Mouse (Mus musculus): Measurements from ENCODE around the gene Inava. TPM values are rescaled to one million over a fixed set of nuclear protein-coding genes. Genes with fewer than 3 reads are reported as not detected.
A peak's percentile ranks its signal among the peaks of the same experiment; 100 is the strongest.

The Inava gene
- polyA plus RNA-seq, 1 experiment from 2014 or later = 21.1 TPM

- ATAC-seq (ENCODE audit: low FRiP score, low read depth) = no peak
- Histone ChIP-seq H3K4me1 (peaks cover 5% of the 10 kb centered on the region; the same call in 1 of the 2 replicates), H3K4me2 (replicated peaks) (no peak overlapping the region), H3K27me3 (peaks cover 36% of the 10 kb centered on the region), H3K9me3 (no peaks in the 10 kb centered on the region), H3K27ac (no peak overlapping the region), H3K9ac (no peak overlapping the region), H3K36me3 (no peaks in the 10 kb centered on the region), H3K4me3 (no peak overlapping the region)
- WGBS = 10% methylated on average over 2 of the region's 2 CpGs
These were observed 19.4 kb upstream of the Inava start for GRCm38 (mm10) chr1:136253472-136253871.

DNA sequence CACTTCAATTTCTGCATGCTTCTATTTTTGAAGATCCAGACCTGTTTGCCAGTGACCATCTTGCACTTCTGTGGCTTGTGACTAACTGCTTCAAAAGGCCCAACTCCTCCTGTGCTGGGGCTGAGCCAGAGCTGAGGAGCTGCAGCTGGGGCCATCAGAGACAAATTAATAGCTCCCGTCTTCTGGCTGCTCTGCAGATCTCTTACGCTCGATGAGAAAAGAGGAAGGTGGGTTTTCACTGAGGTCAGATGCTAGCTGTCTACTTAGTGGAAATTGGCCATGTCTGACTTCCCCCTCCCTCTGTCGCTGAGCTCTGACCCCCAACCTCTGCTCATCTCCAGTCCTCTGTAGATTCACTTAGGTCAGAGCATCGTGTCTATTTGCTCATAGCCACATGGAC is 15.6 kb upstream of the Inava start:
- Histone ChIP-seq H3K9ac (no peak overlapping the region), H3K27me3 (no peaks in the 10 kb centered on the region), H3K4me1 (no peaks in the 10 kb centered on the region), H3K4me2 (replicated peaks) (no peak overlapping the region), H3K9me3 (no peaks in the 10 kb centered on the region), H3K36me3 (no peaks in the 10 kb centered on the region), H3K4me3 (no peak overlapping the region), H3K27ac (no peak overlapping the region)
- WGBS = 38% methylated on average over 5 of the region's 5 CpGs
- ATAC-seq (ENCODE audit: low FRiP score, low read depth) = no peak

- H3K27ac ChIP-seq = no peak overlapping the region
- H3K4me1 ChIP-seq = no peaks in the 10 kb centered on the region
- no peak overlapping the region for H3K4me3 ChIP-seq
- H3K4me2 ChIP-seq (replicated peaks) = no peak overlapping the region
- H3K9me3 ChIP-seq = no peaks in the 10 kb centered on the region
- no peaks in the 10 kb centered on the region for H3K36me3 ChIP-seq
- WGBS = 86% methylated on average over 5 of the region's 5 CpGs
- no peaks in the 10 kb centered on the region for H3K27me3 ChIP-seq
- no peak for ATAC-seq (ENCODE audit: low FRiP score, low read depth)
- no peak overlapping the region for H3K9ac ChIP-seq
These were observed 13.3 kb upstream of the Inava start for GRCm38 (mm10) chr1:136247393-136247792.

DNA sequence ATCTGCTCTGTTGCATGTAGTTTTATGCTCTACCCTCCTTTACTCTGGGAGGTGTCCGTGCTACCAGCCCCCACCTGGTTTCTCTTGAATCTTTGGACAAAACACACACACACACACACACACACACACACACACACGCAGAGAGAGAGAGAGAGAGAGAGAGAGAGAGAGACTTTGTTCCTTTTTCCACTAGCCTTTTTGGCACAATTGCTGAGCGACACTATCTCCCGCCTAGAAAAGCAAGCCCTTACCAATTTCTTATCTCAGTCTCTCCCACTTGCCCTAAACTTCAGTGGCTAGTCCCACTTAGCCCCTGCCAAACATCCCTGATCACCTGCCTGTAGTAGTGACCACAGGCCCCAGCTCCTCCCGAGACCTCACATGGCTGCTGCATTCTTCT is 10.4 kb upstream of the Inava start:
- no peak for ATAC-seq (ENCODE audit: low FRiP score, low read depth)
- Histone ChIP-seq H3K4me1 (no peaks in the 10 kb centered on the region), H3K27ac (no peak overlapping the region), H3K4me2 (replicated peaks) (no peak overlapping the region), H3K4me3 (no peak overlapping the region), H3K9ac (no peak overlapping the region), H3K36me3 (no peaks in the 10 kb centered on the region), H3K9me3 (no peaks in the 10 kb centered on the region), H3K27me3 (no peaks in the 10 kb centered on the region)
- WGBS = 82% methylated on average over 5 of the region's 5 CpGs

- 85% methylated on average over 7 of the region's 7 CpGs for WGBS
- Histone ChIP-seq H3K27me3 (no peaks in the 10 kb centered on the region), H3K4me2 (replicated peaks) (no peak overlapping the region), H3K36me3 (no peaks in the 10 kb centered on the region), H3K4me3 (no peak overlapping the region), H3K9me3 (no peaks in the 10 kb centered on the region), H3K27ac (no peak overlapping the region), H3K9ac (no peak overlapping the region), H3K4me1 (no peaks in the 10 kb centered on the region)
- no peak for ATAC-seq (ENCODE audit: low FRiP score, low read depth)
These were observed 7.7 kb upstream of the Inava start for GRCm38 (mm10) chr1:136241801-136242200.

DNA sequence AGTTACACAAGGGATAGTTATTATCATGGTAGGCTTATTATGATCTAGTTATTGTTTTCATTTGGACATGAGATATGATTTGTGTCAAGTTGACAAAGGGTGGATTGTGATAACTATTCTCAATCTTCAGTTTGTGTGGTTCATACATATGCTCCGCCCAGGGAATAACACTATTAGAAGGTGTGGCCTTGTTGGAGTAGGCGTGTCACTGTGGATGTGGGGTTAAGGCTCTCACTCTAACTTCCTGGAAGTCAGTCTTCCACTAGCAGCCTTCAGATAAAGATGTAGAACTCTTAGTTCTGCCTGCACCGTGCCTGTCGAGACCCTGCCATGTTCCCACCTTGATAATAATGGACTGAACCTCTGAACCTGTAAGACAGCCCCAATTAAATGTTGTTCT is 4.4 kb upstream of the Inava start:
- no peaks in the 10 kb centered on the region for H3K27me3 ChIP-seq
- no peaks in the 10 kb centered on the region for H3K36me3 ChIP-seq
- H3K9me3 ChIP-seq = no peaks in the 10 kb centered on the region
- H3K4me3 ChIP-seq = no peak overlapping the region
- no peak for ATAC-seq (ENCODE audit: low FRiP score, low read depth)
- WGBS = 90% methylated on average over 4 of the region's 4 CpGs
- H3K27ac ChIP-seq = no peak overlapping the region
- no peak overlapping the region for H3K9ac ChIP-seq
- peaks cover 6% of the 10 kb centered on the region; the same call in 1 of the 2 replicates for H3K4me1 ChIP-seq
- no peak overlapping the region for H3K4me2 ChIP-seq (replicated peaks)

DNA sequence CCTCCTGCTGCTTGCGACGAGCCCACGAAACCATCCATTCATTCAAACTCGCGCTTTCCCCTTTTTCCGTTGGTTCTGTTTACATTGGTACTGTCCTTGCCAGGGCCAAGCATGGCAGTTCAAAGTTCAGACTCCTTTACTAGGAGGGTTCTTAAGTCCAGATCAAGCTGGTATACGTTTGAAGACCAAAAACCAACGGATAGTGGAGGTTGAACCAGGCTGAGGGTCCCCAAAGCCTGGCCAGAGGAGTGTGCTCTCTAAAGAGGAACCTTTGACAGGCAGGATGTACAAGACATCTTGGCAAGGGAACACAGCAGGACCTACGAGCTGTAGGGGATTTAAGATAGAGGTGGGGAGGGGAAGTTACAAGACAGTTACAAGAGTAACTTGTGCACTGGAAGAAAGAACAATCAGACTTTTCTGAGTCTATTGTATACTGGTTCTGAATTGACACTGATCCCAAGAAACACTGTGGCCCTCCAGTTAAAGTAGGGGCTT is 580 bp upstream of the Inava start:
- ATAC-seq (ENCODE audit: low FRiP score, low read depth) = no peak

GRCm38 (mm10) chr1:136232986-136233790 is 876 bp downstream of the Inava start:
- H3K36me3 ChIP-seq = peaks cover under 1% of the 10 kb centered on the region; the same call in 1 of the 2 replicates
- H3K9ac ChIP-seq = peak overlapping the region; percentile 78
- H3K4me3 ChIP-seq = peak overlapping the region; percentile 68
- H3K27ac ChIP-seq = peak overlapping the region; percentile 23
- WGBS = under 1% methylated on average over 23 of the region's 23 CpGs
- peak overlapping the region; percentile 81 for H3K4me2 ChIP-seq (replicated peaks)
- no peaks in the 10 kb centered on the region for H3K9me3 ChIP-seq
- H3K27me3 ChIP-seq = no peaks in the 10 kb centered on the region
- ATAC-seq (ENCODE audit: low FRiP score, low read depth) = no peak
- H3K4me1 ChIP-seq = peaks cover 54% of the 10 kb centered on the region

More for the DNA sequence above, 580 bp upstream of the Inava start:
- Histone ChIP-seq H3K27ac (peak overlapping the region; percentile 52; the same call in 1 of the 2 replicates), H3K9ac (peak overlapping the region; percentile 78), H3K36me3 (no peaks in the 10 kb centered on the region), H3K9me3 (no peaks in the 10 kb centered on the region), H3K27me3 (no peaks in the 10 kb centered on the region), H3K4me2 (replicated peaks) (peak overlapping the region; percentile 81), H3K4me1 (peaks cover 40% of the 10 kb centered on the region), H3K4me3 (peak overlapping the region; percentile 68)
- 3% methylated on average over 9 of the region's 9 CpGs for WGBS

DNA sequence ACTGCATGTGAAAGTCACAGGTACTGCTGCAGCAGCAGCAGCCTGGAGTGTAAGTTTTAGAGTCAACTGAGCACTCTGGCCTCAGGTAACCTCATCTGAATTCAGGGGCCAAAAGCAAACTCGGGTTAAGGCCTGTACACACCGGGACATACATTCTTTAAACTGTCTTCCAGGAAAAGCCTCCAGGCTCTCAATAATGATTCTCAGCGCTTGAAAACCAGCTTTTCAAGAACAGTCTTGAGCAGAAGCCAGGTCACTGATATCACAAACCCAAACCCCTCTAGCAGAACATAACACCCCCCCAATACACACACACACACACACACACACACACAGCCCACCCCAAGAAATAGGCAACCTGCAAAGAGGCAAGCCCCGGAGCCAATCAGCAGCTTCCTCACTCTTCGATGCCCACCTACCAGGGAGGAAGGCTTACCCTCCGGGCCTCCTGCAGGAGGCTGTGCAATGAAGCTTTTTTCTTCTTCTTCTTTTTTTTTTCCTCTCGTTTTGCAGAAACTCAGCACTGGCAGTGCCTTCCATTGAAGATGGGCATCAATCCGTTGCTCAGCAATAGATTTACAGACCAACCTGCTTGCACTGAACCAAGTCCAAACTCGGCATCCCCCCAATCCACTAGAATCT is 1.7 kb downstream of the Inava start:
- Histone ChIP-seq H3K9ac (peak overlapping the region; percentile 78), H3K9me3 (no peaks in the 10 kb centered on the region), H3K36me3 (peaks cover 9% of the 10 kb centered on the region; the same call in 1 of the 2 replicates), H3K4me2 (replicated peaks) (peak overlapping the region; percentile 81), H3K4me1 (peaks cover 60% of the 10 kb centered on the region), H3K4me3 (peak overlapping the region; percentile 68), H3K27me3 (no peaks in the 10 kb centered on the region), H3K27ac (peak overlapping the region; percentile 23; the same call in 1 of the 2 replicates)
- WGBS = 2% methylated on average over 9 of the region's 9 CpGs
- ATAC-seq (ENCODE audit: low FRiP score, low read depth) = no peak

- Histone ChIP-seq H3K4me1 (peaks cover 60% of the 10 kb centered on the region), H3K4me2 (replicated peaks) (peak overlapping the region; percentile 81), H3K27me3 (no peaks in the 10 kb centered on the region), H3K27ac (peak overlapping the region; percentile 23; the same call in 1 of the 2 replicates), H3K9me3 (no peaks in the 10 kb centered on the region), H3K4me3 (peak overlapping the region; percentile 68), H3K36me3 (peaks cover 17% of the 10 kb centered on the region), H3K9ac (peak overlapping the region; percentile 78)
- ATAC-seq (ENCODE audit: low FRiP score, low read depth) = no peak
- 6% methylated on average over 6 of the region's 6 CpGs for WGBS
These were observed 2.5 kb downstream of the Inava start for GRCm38 (mm10) chr1:136231596-136231995.

- no peaks in the 10 kb centered on the region for H3K27me3 ChIP-seq
- peak overlapping the region; percentile 78 for H3K9ac ChIP-seq
- 14% methylated on average over 11 of the region's 11 CpGs for WGBS
- H3K4me2 ChIP-seq (replicated peaks) = peak overlapping the region; percentile 81
- no peaks in the 10 kb centered on the region for H3K9me3 ChIP-seq
- ATAC-seq (ENCODE audit: low FRiP score, low read depth) = no peak
- H3K4me3 ChIP-seq = peak overlapping the region; percentile 68
- peaks cover 60% of the 10 kb centered on the region for H3K4me1 ChIP-seq
- H3K27ac ChIP-seq = peak overlapping the region; percentile 70; the same call in 1 of the 2 replicates
- peaks cover 31% of the 10 kb centered on the region for H3K36me3 ChIP-seq
These were observed 3.9 kb downstream of the Inava start for GRCm38 (mm10) chr1:136230201-136230600.

DNA sequence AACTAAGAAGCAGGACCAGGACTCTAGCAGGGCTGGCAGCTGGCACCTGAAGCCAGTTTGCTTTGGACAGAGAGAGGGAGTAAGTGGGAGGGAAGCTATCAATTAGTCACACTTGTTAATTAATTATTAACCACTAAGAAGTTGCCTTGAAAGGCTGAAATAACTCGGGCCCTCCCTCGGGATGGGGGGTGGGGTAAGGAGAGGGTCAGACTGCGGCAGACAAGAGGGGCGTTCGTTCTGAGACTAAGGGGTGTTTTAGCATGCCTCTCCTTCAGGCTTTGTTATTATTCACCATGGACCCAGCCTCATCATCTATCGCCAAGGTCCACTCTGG is 5.1 kb downstream of the Inava start:
- Histone ChIP-seq H3K4me3 (no peak overlapping the region; the same call in 1 of the 2 replicates), H3K27ac (no peak overlapping the region), H3K4me1 (peaks cover 55% of the 10 kb centered on the region)

More for the DNA sequence above, 5.1 kb downstream of the Inava start:
- Histone ChIP-seq H3K9me3 (no peaks in the 10 kb centered on the region), H3K36me3 (peaks cover 43% of the 10 kb centered on the region), H3K9ac (peak overlapping the region; percentile 25; the same call in 1 of the 2 replicates), H3K27me3 (no peaks in the 10 kb centered on the region), H3K4me2 (replicated peaks) (peak overlapping the region; percentile 81)
- 28% methylated on average over 6 of the region's 6 CpGs for WGBS
- ATAC-seq (ENCODE audit: low FRiP score, low read depth) = no peak
